Mouse (Mus musculus) ES-Bruce4 (cell line): ENCODE data around the gene Gon7.

Experiments
- CTCF ChIP-seq: IDR thresholded peaks from one replicate; pipeline ENCODE4 v1.8.1; 2011; ENCODE audit warnings: low read depth, low read length
- POLR2A ChIP-seq: IDR thresholded peaks from one replicate; pipeline ENCODE4 v1.8.1; 2011; ENCODE audit warnings: low read length; ENCODE audit not compliant: insufficient read depth

DNA sequence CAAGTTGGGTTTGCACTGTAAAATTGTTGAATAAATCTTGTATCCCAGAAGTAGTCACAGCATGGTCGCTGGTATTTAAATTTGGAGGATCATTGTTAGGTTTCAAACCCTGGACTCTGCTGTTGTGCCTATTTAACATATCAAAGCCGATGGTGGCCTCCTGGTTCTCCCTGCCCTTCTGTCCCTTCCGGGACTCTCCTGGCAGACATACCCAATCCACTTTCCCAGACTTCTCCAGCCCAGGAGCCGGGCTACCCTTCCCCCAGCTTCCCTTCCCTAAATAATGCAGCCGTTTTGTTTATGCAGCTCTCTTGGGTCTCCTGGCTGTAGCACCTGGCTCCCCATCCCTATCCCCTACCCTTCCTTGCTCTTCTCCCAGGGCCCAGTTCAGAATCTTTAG, 1.3 kb upstream of the Gon7 start:
- TF ChIP-seq POLR2A (no peak), CTCF (no peak)
